Mouse (Mus musculus) retina, postnatal 7 days (tissue): ENCODE measurements around the gene Akr1c19.
"Not testable (repeated sequence)": the region's sequence is repeated elsewhere in the genome, so short reads cannot be mapped to it uniquely, and the experiment has no call there.

Source experiments
- DNase-seq: peaks from one replicate; pipeline ENCODE4 v3.0.0-alpha.2; 2012; ENCODE audit warnings: low read depth, low spot score

The Akr1c19 gene

GRCm38 (mm10) chr13:4265455-4265854, 37.0 kb downstream of the Akr1c19 start:
- DNase-seq, result not testable (repeated sequence)

GRCm38 (mm10) chr13:4270860-4271259, 42.4 kb downstream of the Akr1c19 start:
- DNase-seq, result no peak

- no peak for DNase-seq
Observed at GRCm38 (mm10) chr13:4277526-4277925, 49.0 kb downstream of the Akr1c19 start.

- DNase-seq, result no peak
Observed at GRCm38 (mm10) chr13:4279284-4279683, 50.8 kb downstream of the Akr1c19 start, which contains the start of gene Akr1c12. Akr1c12 (minus strand) TSS chr13:4279433.

- peak; percentile 21 for DNase-seq
Observed at GRCm38 (mm10) chr13:4281471-4282412, 53.2 kb downstream of the Akr1c19 start.

GRCm38 (mm10) chr13:4296991-4297390, 68.5 kb downstream of the Akr1c19 start:
- DNase-seq, result no peak
